Mouse (Mus musculus) T-helper 1 cell (primary cell): ENCODE measurements around the gene Tmbim7.
"Not testable (repeated sequence)": the region's sequence is repeated elsewhere in the genome, so short reads cannot be mapped to it uniquely, and the experiment has no call there.

Source experiments
- in situ Hi-C: fragments of 300-600 bp; cut with MboI, MseI; formaldehyde crosslinking; loops from one replicate; pipeline ENCODE4 v1.15.1; 2025; ENCODE audit warnings: high pct_unique_total_duplicates

The Tmbim7 gene

DNA sequence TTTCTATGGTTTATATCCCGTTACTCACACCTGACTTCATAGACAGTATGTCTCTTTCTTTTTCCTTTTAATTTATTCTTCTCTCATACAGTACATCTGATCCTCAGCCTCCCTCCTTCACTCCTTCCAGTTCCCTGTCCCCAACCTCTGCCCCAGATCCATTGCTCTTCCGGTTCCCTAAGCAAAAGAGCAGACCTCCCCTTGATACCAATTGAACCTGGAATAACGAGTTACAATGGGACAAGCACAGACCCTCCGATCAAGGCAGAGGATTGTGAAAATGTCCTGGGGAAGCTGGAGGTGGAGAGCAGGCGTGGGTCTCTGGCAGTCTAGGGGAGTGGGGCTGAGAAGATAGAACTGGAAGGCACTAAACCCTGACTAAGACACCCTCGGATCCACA lies at the start of gene Tmbim7:
TSS of gene Tmbim7 (plus strand) at position 301 of the 400 bp plus-strand sequence.
- in situ Hi-C loops, result no loop called here

DNA sequence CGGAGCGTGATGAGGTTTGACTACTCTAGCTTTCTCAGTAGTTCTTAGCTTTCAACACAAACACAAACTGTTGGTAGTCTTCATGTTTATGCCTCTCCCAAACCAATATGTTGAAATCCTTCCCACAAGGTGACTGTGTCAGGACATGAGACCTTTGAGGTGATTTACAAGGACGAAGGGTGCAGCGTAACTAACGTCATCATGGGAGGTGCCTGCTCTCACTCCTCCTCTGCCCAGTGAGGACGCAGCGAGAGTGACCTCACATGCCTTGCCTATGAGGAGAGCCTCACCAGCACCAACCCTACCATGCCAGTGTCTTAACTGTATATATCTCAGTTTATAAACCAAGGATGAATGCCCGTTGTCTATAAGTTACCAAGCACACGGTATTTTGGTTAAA lies 43.9 kb upstream of the Tmbim7 start:
- in situ Hi-C loops, result no loop called here

DNA sequence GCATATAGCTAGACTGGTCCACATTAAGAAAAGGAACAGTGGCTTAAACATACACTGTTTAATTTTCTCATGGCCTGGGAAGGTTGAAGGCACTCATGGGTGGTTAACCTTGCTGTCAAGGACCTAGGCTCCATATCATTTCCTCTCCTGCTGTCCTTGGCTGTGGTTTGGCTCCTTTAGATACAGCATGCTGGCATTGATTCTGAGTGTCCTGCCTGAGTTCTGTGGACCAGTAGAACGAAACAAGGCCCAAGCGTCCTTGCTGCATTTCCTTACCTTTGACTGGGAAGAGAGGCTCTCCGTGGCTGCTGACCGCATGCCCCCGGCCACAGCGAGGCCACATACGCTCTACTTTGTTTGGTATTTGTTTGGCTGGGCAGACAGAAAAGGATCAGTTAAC lies 41.7 kb upstream of the Tmbim7 start:
- in situ Hi-C loops, result no loop called here

DNA sequence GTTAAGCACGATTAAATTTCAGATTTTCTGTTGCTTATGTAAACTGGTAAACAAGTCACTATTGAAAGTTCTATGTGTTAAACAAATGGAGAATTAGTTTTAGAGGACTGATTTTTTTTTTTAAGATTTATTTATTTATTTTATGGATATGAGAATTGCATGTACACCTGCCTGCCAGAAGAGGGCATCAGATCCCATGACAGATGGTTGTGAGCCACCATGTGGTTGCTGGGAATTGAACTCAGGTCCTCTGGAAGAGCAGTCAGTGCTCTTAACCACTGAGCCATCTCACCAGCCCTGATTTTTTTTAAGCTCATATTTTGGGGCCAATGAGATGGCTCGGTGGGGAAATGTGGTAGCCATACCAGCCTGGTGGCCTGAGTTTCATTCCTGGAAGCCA lies 39.1 kb upstream of the Tmbim7 start:
- in situ Hi-C loops, result not testable (repeated sequence)

DNA sequence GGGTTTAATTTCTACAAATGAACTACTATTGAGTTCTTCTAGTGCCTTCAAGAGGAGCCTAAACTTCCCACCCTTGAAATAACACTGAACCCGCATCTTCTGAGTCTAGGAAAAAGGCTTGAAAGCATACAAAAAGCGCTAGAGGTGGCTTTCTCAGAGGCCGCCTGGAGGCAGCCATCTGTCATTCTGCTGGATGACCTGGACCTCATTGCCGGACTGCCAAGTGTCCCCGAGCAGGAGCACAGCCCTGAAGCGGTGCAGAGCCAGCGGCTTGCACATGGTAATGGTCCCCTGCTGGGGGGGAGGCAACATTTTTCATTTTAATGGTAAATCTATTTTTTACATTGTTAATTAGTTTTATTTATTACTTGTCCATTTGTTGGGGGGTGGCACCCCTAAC lies 30.5 kb upstream of the Tmbim7 start:
- in situ Hi-C loops, result no loop called here

DNA sequence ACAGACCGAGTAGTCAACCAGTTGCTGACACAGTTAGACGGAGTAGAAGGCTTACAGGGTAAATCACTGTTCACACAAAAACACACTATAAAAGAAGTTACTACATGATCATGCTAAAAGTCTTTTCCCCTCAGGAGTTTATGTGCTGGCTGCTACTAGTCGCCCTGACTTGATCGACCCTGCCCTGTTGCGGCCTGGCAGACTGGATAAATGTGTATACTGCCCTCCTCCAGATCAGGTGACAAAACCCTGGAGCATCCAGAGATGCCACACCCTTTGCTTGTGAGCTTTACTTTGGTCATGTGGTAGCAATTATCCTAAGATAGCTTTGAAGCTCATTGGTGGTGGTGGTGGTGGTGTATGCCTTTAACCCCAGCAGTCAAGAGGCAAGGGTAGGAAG lies 20.9 kb upstream of the Tmbim7 start:
- in situ Hi-C loops, result no loop called here

DNA sequence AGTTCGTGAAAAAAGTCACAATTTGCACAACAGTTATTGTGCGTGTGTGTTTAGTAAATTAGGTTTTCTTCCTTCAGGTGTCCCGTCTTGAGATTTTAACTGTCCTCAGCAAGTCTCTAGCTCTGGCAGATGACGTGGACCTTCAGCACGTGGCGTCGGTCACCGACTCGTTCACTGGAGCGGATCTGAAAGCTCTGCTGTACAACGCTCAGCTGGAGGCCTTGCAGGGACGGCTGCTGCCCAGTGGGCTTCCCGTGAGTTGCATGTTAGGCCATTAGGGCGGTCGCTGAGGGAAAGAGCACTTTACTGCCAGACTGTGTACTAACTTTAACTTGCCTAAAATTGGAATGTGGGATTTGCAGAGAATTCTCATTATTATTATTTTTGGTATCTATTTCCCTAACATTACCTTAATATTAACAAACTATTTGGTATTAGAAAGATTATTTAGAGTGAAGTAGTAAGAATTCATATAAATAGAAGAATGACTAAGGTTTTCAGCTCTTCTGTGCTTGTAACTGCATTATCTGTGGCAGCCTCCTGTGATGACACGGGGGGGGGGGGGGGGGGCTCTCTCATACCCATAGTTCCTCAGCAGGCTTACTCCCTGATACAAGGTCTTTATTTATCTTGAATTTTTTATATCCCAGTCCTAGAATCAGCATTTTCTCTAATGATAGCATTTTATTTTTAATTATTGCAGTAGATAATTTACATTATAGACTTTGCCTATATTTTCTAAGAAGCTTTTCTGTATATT lies 19.3 kb upstream of the Tmbim7 start:
- in situ Hi-C loops, result no loop called here

DNA sequence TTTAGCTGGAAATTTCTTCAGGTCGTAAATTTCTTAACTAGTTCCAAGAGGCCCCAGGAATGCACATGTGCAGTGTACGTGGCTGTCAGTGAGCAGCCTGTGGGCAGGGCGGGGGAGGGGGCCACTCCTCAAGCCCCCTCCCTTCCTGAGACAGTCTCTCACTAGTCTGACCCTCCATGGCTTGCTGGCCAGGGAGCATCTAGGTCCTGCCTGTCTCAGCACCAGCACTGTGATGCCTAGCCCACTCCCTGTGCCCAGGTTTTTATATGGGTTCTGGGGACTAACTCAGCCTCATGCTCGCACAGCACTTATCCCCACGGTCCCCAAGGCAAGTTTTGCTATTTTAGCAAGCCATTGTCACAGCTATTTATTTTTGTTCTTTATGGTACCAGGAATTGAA lies 18.7 kb upstream of the Tmbim7 start:
- in situ Hi-C loops, result no loop called here

DNA sequence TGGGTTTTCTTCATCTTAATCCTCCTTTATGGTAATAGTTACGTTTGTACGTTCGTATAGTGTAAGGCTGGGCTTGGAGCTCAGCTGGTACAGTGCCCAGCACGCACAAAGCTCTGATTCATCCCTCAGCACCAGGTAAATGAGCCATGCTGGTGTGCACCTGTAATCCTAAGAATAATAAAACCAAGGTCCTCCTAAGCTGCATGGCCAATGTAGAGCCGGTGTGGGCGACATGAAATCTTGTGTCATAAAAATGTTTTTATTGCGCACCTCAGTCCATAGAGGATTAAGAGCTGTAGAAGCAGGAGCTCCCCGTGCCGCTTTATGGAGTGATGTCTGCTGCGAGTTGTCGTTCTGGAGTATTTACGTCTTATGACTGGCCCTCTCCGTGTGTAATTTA lies 17.7 kb upstream of the Tmbim7 start:
- in situ Hi-C loops, result no loop called here

DNA sequence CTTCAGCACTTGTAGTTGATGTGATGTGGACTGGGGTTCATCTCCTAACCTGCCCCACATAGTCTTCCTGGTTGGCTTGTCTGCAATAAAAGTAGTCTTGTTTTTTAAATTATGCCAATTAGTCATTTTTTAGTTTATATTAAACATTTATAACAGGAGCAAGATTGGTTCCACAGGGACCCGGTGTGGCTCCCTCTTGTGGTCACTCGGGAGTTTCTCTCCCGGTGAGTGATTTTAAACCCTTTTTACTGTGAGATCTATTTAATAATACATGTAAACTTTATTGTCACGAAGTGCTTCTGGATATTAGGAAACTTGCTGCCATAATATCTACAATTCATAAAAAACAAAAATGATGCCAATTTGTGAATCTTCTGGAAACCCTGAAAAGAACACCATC lies 17.0 kb upstream of the Tmbim7 start:
- in situ Hi-C loops, result no loop called here

DNA sequence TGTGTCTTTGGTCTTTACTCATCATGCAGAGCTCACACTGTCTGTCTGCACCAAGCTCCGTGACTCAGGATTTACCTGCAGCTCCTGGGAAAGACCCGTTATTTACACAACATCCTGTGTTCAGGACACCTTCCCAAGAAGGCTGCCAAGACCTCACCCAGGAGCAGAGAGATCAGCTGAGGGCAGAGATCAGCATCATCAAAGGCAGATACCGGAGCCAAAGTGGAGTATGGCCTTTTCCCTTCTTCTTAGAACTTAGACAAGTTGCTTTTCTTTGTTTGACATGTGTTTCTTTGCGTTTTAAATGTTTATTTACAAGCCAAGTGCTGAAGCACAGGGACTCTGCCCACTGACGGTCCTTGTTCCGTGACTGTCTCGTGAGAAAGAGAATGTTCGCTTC lies 15.7 kb upstream of the Tmbim7 start:
- in situ Hi-C loops, result no loop called here

DNA sequence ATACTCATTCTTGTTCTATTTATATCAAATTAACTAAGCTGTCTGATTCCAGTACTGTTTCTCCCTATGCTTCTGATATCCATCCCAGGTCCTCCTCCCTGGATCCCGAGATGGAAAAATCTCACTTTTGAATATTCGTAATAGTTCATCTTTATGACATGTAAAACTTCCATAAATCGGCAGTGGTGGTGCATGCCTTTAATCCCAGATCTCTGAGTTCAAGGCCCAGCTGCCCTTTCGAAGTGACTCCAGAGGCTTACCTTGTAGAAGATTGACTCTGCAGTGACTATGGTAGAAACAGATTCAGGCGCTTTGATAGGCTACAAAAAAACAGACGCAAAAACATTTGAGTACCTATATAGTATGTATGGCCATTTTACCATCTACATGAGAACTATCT lies 6.4 kb upstream of the Tmbim7 start:
- in situ Hi-C loops, result no loop called here

DNA sequence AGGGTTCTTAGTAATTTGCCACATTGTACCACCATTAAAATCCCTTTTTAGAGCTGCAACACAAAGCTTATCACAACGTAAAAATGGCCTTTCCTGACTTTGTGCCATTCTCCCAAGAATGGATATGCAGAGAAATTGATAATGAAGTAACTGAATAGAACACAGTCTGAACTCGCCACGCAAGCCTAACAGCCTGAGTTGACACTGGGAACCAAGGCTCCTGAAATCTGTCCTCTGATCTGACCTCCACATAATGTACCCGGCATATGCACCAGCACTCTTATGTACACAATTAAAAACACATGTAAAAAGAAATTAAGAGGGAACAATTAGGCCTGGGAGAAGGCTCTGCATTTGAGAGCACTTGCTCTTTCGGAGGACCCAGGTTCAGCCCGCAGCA lies 5.7 kb upstream of the Tmbim7 start:
- in situ Hi-C loops, result no loop called here

DNA sequence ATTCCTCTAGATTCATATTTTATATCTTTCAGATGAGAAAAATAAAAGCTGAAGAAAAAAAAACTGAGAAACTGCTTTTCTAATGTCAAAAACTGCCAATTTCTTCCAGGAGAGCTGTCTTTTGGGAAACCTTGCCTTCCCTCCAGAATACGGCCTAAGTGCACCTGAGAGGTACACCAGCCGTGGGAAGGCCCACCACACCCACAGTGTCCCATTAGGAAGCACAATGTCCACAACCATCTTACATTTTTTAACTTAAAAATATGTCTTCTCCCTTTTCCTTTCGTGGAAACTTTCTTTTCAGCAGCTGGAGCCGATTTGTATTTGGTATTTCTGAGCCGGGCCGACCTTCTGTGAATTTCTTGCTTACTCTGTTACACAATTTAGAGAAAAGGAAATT lies 4.4 kb upstream of the Tmbim7 start:
- in situ Hi-C loops, result no loop called here

DNA sequence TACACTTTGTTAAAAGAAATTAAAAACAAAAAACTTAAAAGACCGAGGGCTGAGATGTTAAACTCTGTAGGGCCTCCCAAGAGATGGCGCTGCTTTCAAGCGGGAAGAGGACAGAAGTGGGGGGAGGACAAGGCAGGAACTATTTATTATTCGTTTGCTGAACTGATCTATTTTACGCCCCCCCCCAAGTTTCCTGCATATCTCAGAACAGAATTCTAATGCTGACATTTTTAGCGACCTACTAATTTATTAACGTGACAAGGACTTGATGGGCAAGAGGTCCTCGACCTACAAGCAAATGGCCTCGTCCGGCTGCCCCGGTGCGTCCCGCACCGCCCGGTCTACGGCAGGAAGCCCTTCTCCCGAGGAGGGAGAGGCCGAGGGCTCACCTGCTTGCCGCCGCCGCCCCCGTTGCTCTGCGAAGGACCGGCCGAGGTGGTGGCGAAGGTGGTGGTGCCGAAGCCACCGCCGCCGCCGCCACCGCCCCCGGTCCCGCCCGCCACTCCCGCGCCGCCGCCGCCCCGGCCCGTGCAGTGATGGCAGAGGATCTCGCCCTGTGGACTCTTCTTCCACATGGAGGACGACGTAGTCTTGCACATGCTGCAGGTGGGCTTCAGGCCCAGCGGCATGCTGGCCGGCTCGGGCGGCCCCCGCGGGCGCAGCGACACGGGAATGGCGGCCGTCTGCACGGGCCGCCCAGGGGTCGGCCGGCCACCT lies 3.8 kb upstream of the Tmbim7 start:
- in situ Hi-C loops, result no loop called here

DNA sequence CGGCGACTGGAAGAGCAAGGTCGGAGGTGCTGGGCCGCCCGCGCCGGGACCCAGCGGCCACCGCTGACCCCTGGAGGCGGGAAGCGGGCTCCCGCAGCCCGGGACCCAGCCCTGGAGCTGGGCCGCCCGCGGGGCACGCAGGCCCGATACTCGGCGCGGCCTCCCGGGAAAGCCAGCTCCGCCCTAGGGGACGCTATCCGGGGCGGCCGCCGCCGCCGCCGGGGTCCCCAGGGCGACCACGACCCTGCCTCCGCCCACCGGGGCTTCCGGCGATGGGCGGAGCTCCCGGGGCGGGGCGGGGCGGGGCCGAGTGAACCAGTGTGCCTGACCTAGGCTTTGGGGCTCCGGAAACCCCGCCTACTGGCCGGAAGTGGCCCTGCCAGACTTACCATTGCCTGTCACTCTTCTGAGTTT lies 3.3 kb upstream of the Tmbim7 start:
- in situ Hi-C loops, result no loop called here

DNA sequence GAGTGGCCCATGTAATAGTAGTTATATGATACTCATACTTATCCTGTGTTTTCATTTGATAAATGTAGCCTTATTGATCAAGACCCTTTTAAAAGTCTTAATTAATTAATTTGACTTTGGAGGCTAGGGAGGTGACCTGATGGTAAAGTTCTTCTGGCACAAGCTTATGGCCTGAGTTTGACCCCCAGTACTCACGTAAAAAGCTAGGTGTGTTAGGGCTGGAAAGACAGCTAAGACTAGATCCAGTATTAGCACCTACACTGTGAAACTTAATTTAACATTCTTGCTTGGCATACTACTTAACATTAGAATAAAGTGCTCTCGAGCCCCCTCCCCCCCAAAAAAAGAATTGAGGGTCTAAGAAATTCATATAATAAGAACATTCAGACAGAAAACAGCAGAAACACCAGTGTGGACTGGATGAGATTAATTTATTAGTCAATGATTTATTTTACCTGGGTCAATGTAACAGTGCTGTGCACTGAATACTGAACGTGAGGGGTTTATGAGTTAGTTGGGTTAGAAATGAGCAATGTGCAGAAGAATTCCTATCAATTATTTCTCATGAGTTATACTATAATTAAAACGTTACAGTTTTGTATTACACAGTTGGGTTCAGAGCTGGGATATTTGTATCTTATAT lies 2.7 kb upstream of the Tmbim7 start:
- in situ Hi-C loops, result no loop called here

DNA sequence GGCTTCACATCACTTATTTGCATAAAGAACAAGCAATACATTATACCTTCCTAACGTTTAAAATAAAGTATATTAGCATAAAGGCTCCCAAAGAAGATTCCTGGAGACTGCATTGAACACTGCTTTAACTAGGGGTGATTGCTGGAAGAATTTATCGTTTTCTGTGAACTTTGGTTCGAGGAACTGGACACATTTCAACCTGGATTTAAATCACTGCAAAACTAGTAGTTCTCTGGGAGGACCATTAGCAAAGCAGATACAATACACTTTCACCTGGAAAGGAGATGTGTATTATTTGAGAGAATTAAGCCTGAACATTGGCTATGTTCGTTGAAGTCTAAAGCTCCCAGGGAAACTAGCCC lies 2.2 kb upstream of the Tmbim7 start:
- in situ Hi-C loops, result no loop called here

DNA sequence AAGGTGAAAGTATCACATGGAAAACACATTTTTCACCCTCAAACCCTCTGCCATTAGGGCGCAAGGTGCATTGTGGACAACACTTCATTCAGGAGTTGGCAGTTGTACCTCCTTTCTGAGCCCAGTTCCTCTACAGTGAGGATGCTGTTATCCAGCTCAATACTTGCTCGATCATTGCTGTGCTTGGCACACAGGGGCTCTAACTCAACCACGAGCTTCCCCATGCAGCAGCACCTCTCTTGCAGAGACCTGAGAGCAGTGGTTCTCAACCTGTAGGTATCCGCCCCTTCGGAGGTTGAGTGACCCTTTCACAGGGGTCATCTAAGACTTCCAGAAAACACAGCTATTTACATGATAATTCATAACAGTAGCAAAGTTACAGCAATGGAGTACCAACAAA lies 640 bp downstream of the Tmbim7 start:
- in situ Hi-C loops, result no loop called here

DNA sequence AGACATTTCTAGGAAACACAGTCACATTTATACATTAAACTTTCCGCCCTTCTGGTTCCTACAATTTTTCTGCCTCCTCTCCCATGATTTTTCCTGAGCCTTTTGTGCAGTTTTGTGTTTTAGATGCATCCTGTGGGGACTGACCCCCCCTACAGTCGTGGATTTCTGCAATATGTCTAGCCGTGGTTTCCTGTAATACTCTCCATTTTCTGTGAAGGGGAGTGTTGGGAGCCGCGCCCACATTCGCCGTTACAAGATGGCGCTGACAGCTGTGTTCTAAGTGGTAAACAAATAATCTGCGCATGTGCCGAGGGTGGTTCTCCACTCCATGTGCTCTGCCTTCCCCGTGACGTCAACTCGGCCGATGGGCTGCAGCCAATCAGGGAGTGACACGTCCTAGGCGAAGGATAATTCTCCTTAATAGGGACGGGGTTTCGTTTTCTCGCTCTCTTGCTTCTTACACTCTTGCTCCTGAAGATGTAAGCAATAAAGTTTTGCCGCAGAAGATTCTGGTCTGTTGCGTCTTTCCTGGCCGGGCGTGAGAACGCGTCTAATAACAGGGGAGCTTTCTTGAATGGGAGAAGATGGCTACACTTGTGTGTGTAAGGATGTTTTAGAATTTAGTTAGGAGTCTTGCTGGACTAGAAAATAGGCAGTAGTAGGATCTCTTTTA lies 2.1 kb downstream of the Tmbim7 start:
- in situ Hi-C loops, result not testable (repeated sequence)

DNA sequence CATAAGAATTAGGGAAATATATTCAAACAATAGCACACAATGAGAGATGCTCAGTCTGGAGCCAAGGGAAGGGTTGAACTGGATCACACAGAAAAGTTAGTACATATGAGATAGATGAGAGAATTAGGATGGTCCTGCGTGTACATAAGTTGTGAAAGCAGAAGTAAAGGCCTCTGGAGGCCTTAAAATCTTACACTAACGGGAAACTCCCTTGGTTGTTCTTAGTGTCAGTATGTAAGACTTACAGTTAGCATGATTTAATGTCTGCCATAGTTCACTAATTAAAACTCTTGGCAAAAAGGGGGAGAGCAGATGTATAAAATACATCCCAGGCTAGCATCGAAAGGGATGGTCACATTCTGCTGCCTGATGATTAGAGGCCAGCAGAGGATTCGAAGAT lies 2.8 kb downstream of the Tmbim7 start:
- in situ Hi-C loops, result no loop called here

DNA sequence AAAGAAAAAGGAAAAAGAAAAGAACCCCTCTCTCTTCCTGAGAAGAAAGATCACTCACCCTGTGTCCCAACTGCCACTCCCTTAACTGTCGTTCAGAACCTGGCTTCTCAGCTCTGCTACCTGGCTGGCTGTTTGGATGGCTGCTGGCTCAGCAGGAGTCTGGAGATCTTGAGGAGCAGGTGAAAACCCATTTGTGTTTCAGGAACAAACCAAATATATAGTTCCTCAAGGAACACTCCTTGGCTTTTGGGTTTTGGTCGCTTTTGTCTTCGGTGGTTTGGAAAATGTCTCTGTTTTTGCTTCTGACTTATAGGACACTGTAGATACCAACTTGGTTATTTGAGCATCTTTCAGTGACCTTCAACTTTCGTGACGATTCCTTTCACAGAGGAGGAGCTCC lies 6.1 kb downstream of the Tmbim7 start, which contains the start of gene Gatad1:
TSS of gene Gatad1 (minus strand) at position 101 of the 400 bp plus-strand sequence.
- in situ Hi-C loops, result no loop called here
